Mouse (Mus musculus) bone marrow, adult 2 months (tissue): ENCODE measurements around the gene Erc2.

Experiments
- CTCF ChIP-seq: fragments of 200-500 bp; IDR thresholded peaks from 2 replicates; pipeline ENCODE4 v1.5.1; 2011; ENCODE audit warnings: low read length, control low read depth; ENCODE audit not compliant: control insufficient read depth, insufficient read depth
- POLR2A ChIP-seq: fragments of 200-500 bp; IDR thresholded peaks from 2 replicates; pipeline ENCODE4 v1.6.1; 2011; ENCODE audit warnings: low read depth, mild to moderate bottlenecking, control low read depth, low read length, borderline replicate concordance; ENCODE audit not compliant: control insufficient read depth

DNA sequence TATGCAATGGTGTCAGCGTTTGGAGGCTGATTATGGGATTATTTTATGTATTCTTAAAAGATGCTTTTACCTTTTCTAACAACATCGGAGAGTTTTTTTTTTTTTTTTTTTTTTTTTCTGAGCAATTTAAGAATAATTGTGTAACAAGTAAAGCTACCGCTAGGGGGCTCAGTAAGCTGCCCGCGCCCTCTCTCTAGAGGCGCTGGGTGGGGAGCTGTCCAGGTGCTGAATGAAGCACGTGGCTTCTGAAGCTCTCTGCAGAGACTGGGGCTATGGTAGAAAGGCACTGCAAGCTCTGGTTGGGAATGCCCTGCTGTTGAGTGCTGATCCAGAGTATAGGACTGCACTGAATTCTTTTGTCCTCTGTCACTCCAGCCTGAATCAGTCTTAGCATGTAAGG, 26.0 kb upstream of the Erc2 start:
- peak; percentile 39; the same call in 1 of the 2 replicates for TF ChIP-seq CTCF
- TF ChIP-seq POLR2A = no peak
